Mouse (Mus musculus): ENCODE results near the gene Tpbgl. TPM values are rescaled to one million over a fixed set of nuclear protein-coding genes. Genes with fewer than 3 reads are reported as not detected.

Gene Tpbgl
- polyA plus RNA-seq, 1 experiment: 5.5 TPM

DNA sequence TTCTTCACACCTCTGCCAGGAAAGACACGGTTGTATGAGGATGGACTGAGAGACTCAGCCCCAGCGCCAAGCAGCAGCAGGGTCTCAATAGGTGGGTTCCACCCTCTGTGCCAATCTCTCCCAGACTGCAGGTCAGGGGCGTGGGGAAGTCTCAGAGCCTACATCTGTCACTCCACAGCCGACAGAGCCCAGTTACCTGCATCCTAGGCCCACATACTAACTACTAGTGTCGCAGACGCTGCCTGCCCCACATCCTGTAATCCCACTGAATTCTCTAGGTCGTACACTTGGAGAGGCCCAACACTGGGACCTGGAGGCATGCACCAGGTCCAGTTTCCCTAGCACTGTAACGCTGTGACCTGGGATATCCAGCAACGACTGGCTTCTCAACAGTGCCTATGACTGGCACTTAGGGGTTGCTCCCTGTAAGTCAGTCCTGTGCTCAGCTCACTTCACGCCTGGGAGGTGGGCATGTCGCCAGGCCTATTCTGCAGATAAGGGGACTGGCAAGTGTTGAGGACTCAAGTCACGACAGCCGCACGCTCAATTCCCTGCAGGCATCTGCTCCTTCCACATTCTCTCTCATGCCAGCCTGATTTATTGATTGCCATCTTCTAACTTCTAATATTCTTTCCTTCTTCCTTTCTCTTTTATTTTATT lies 34.8 kb upstream of the Tpbgl start:
- Histone ChIP-seq H3K27me3 (ENCODE audit: control insufficient read depth, insufficient read depth, low read length) (peaks cover 3% of the 10 kb centered on the region; the same call in 1 of the 2 replicates), H3K36me3 (ENCODE audit: control insufficient read depth, insufficient read depth, low read length) (no peaks in the 10 kb centered on the region), H3K27ac (ENCODE audit: insufficient read depth, low read length) (no peak overlapping the region), H3K4me1 (ENCODE audit: control insufficient read depth, insufficient read depth, insufficient read length) (no peaks in the 10 kb centered on the region), H3K4me3 (ENCODE audit: extremely low read depth, insufficient read depth, insufficient read length) (no peak overlapping the region)
- TF ChIP-seq POLR2A (IDR thresholded peaks at IDR 0.05; ENCODE audit: low read depth, low read length) (no peak), CTCF (IDR thresholded peaks at IDR 0.05; ENCODE audit: extremely low read depth, insufficient read depth, insufficient read length, insufficient replicate concordance) (no peak)
- no peak for DNase-seq (ENCODE audit: low read depth in 1 of 2, low spot score in 2 of 2)
- WGBS: 85% methylated on average over 14 of the region's 14 CpGs

DNA sequence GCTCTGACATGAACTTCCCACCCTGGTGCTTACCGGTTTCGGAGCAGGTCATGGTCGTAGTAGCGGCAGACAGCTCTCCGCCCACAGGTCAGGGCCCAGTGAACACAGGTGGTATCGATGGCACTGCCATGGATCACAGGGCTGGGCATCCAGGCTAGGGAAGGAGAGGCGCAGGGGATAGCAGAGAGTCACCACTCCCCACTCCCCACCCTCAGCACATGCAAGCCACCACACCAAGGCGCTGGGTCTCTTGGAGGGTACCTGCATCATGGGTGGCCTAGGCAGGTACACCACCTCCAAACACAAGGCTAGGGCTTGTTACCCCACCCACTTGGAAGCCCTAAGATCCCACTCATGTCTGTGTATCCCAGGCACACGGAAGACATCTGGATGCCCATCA lies 34.2 kb upstream of the Tpbgl start:
- H3K4me1 ChIP-seq (ENCODE audit: control insufficient read depth, insufficient read depth, insufficient read length): no peaks in the 10 kb centered on the region
- no peaks in the 10 kb centered on the region for H3K36me3 ChIP-seq (ENCODE audit: control insufficient read depth, insufficient read depth, low read length)
- 91% methylated on average over 9 of the region's 9 CpGs for WGBS
- TF ChIP-seq POLR2A (IDR thresholded peaks at IDR 0.05; ENCODE audit: low read depth, low read length): no peak
- no peak for TF ChIP-seq CTCF (IDR thresholded peaks at IDR 0.05; ENCODE audit: extremely low read depth, insufficient read depth, insufficient read length, insufficient replicate concordance)
- no peak for DNase-seq (ENCODE audit: low read depth in 1 of 2, low spot score in 2 of 2)
- H3K27ac ChIP-seq (ENCODE audit: insufficient read depth, low read length): no peak overlapping the region
- peaks cover 3% of the 10 kb centered on the region; the same call in 1 of the 2 replicates for H3K27me3 ChIP-seq (ENCODE audit: control insufficient read depth, insufficient read depth, low read length)
- no peak overlapping the region for H3K4me3 ChIP-seq (ENCODE audit: extremely low read depth, insufficient read depth, insufficient read length)

DNA sequence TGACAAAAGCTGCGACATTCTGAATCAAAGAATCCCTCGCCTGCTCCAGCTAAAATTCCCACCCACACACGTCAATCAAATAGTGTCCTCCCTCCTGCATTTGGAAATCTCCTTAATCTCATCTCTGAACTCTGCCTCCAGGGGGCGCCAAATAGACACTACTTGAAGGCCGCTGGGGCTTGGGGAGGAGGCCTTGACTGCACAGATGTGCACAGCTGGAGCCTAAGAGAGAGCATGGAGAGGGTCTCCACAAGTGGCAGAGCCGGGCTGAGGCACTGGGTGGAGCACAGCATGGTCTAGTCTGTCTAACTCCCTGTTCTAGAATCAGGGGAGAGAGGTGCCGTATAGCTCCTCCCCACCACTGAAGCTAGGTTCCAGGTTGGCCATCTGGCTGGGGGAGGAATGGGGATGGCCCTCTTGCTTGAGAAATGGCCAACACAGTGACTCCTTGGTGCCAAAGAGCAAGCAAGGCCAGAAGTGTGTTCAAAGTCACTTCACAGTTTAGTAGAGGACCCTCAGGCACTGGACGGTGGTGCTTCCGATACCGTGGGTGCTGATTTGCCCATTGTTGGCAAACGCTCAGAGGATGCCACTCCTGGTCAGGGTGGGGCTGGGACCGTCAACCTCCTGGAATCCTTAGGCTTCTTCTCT lies 32.6 kb upstream of the Tpbgl start:
- DNase-seq (ENCODE audit: low read depth in 1 of 2, low spot score in 2 of 2): peak; percentile 15 to 67
- WGBS: 49% methylated on average over 12 of the region's 12 CpGs

DNA sequence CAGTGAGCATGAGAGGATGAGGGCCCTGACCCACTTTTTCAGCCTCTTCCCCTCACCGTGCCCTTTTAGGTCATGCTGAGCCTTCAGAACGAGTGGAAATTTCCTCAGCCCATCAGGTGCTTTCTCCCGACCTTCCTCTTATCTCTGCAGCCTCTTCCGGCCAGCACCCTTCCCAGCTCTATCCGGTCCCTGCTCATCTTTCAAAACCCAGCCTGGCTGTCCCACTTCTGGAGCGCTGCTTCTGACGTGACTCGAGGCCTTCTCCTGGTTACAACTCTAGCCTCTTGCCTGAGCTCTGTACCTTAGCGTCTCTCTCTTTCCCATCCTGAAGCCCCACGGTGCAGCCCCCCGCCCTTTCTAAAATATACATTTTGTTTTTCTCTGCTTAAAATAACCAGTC lies 27.3 kb upstream of the Tpbgl start:
- no peak for DNase-seq (ENCODE audit: low read depth in 1 of 2, low spot score in 2 of 2)
- no peaks in the 10 kb centered on the region for H3K36me3 ChIP-seq (ENCODE audit: control insufficient read depth, insufficient read depth, low read length)
- H3K27ac ChIP-seq (ENCODE audit: insufficient read depth, low read length): no peak overlapping the region
- TF ChIP-seq CTCF (IDR thresholded peaks at IDR 0.05; ENCODE audit: extremely low read depth, insufficient read depth, insufficient read length, insufficient replicate concordance): no peak
- TF ChIP-seq POLR2A (IDR thresholded peaks at IDR 0.05; ENCODE audit: low read depth, low read length): no peak
- no peak overlapping the region for H3K4me3 ChIP-seq (ENCODE audit: extremely low read depth, insufficient read depth, insufficient read length)
- 77% methylated on average over 11 of the region's 11 CpGs for WGBS
- peaks cover 3% of the 10 kb centered on the region; the same call in 1 of the 2 replicates for H3K27me3 ChIP-seq (ENCODE audit: control insufficient read depth, insufficient read depth, low read length)
- H3K4me1 ChIP-seq (ENCODE audit: control insufficient read depth, insufficient read depth, insufficient read length): no peaks in the 10 kb centered on the region

More for the DNA sequence above, 32.6 kb upstream of the Tpbgl start:
- TF ChIP-seq POLR2A (IDR thresholded peaks at IDR 0.05; ENCODE audit: low read depth, low read length) (no peak), CTCF (IDR thresholded peaks at IDR 0.05; ENCODE audit: extremely low read depth, insufficient read depth, insufficient read length, insufficient replicate concordance) (peak; percentile 42; the same call in 1 of the 2 replicates)
- Histone ChIP-seq H3K36me3 (ENCODE audit: control insufficient read depth, insufficient read depth, low read length) (no peaks in the 10 kb centered on the region), H3K27ac (ENCODE audit: insufficient read depth, low read length) (no peak overlapping the region), H3K4me1 (ENCODE audit: control insufficient read depth, insufficient read depth, insufficient read length) (no peaks in the 10 kb centered on the region), H3K4me3 (ENCODE audit: extremely low read depth, insufficient read depth, insufficient read length) (no peak overlapping the region), H3K27me3 (ENCODE audit: control insufficient read depth, insufficient read depth, low read length) (peaks cover 3% of the 10 kb centered on the region; the same call in 1 of the 2 replicates)

DNA sequence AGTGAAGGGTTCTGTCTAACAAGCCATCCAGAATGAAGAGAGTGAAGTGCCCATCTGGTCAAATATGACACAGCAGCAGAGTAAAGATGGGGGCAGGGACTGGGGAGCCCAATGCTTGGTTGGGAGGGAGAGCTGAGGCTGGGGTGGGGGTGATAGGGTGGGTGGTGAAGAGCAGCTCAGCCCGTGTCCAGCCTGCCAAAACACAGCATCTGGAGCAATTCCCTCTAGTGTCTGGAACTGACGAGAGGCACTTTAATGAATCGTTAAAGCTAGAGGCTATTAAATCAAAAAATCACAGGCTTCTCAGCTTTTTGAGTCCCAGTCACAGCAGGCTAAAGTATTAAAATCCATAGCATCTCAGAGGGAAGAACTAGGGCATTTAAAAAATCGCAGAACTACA lies 22.7 kb upstream of the Tpbgl start:
- Histone ChIP-seq H3K4me3 (ENCODE audit: extremely low read depth, insufficient read depth, insufficient read length) (no peak overlapping the region), H3K36me3 (ENCODE audit: control insufficient read depth, insufficient read depth, low read length) (no peaks in the 10 kb centered on the region), H3K27ac (ENCODE audit: insufficient read depth, low read length) (no peak overlapping the region), H3K4me1 (ENCODE audit: control insufficient read depth, insufficient read depth, insufficient read length) (no peaks in the 10 kb centered on the region), H3K27me3 (ENCODE audit: control insufficient read depth, insufficient read depth, low read length) (no peaks in the 10 kb centered on the region)
- 68% methylated on average over 4 of the region's 4 CpGs for WGBS
- no peak for TF ChIP-seq CTCF (IDR thresholded peaks at IDR 0.05; ENCODE audit: extremely low read depth, insufficient read depth, insufficient read length, insufficient replicate concordance)
- TF ChIP-seq POLR2A (IDR thresholded peaks at IDR 0.05; ENCODE audit: low read depth, low read length): no peak
- DNase-seq (ENCODE audit: low read depth in 1 of 2, low spot score in 2 of 2): no peak

DNA sequence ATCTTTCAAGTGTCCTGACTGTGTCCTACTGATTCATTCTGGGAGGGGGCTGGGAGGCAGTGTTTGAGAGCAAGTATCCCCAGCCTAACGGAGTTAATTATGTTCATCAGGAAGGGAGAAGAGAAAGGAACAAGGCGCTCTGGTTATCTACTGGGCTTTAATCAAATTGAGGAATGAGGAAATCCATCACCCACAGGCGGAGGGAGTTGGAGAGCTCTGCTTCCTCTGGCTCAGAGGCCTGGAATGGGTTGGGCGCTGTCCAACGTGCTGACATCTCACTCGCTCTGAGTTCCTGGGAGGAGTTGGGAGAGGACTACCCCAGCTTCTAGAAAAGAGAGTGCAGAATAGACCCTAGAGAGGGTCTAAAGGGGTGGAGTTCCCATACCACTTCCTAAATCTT lies 21.7 kb upstream of the Tpbgl start:
- DNase-seq (ENCODE audit: low read depth in 1 of 2, low spot score in 2 of 2): no peak
- Histone ChIP-seq H3K27ac (ENCODE audit: insufficient read depth, low read length) (no peak overlapping the region), H3K27me3 (ENCODE audit: control insufficient read depth, insufficient read depth, low read length) (no peaks in the 10 kb centered on the region), H3K36me3 (ENCODE audit: control insufficient read depth, insufficient read depth, low read length) (no peaks in the 10 kb centered on the region), H3K4me1 (ENCODE audit: control insufficient read depth, insufficient read depth, insufficient read length) (no peaks in the 10 kb centered on the region), H3K4me3 (ENCODE audit: extremely low read depth, insufficient read depth, insufficient read length) (no peak overlapping the region)
- TF ChIP-seq CTCF (IDR thresholded peaks at IDR 0.05; ENCODE audit: extremely low read depth, insufficient read depth, insufficient read length, insufficient replicate concordance): no peak
- TF ChIP-seq POLR2A (IDR thresholded peaks at IDR 0.05; ENCODE audit: low read depth, low read length): no peak
- WGBS: 7% methylated on average over 6 of the region's 6 CpGs

DNA sequence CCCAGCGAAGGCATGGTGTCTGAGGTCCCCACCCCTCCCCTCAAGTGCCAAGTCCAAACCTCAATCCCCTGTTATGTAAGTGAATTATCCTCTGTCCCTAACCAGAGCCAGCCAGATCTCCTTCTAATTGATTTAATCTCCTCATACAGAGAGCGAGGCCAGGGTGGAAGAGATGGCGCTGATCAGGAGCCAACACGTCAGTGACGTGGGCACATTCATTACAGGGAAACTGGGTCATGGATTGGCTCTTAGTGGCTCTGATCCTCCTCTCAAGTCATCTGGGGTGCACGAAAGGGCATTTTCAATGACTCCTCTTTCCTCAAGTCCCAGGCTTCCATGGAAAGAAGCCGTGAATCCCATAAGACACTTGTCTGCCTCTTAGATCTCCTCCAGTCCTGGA lies 17.8 kb upstream of the Tpbgl start:
- Histone ChIP-seq H3K4me3 (ENCODE audit: extremely low read depth, insufficient read depth, insufficient read length) (no peak overlapping the region), H3K4me1 (ENCODE audit: control insufficient read depth, insufficient read depth, insufficient read length) (no peaks in the 10 kb centered on the region), H3K36me3 (ENCODE audit: control insufficient read depth, insufficient read depth, low read length) (no peaks in the 10 kb centered on the region), H3K27ac (ENCODE audit: insufficient read depth, low read length) (no peak overlapping the region), H3K27me3 (ENCODE audit: control insufficient read depth, insufficient read depth, low read length) (no peaks in the 10 kb centered on the region; the same call in 1 of the 2 replicates)
- no peak for DNase-seq (ENCODE audit: low read depth in 1 of 2, low spot score in 2 of 2)
- TF ChIP-seq POLR2A (IDR thresholded peaks at IDR 0.05; ENCODE audit: low read depth, low read length) (no peak), CTCF (IDR thresholded peaks at IDR 0.05; ENCODE audit: extremely low read depth, insufficient read depth, insufficient read length, insufficient replicate concordance) (no peak)
- 81% methylated on average over 7 of the region's 7 CpGs for WGBS
